Mouse (Mus musculus) CH12.LX (cell line): ENCODE measurements around the gene Zfp329. TPM values are rescaled to one million over a fixed set of nuclear protein-coding genes. Genes with fewer than 3 reads are reported as not detected.

Source experiments
- DNase-seq: peaks from one replicate; pipeline ENCODE4 v3.0.0-alpha.2; 2013; ENCODE audit errors: extremely low read depth
- H3K27ac ChIP-seq: 2 replicates; pipeline ENCODE4 v1.5.1; 2012; ENCODE audit warnings: low read depth, mild to moderate bottlenecking, control low read depth, moderate library complexity; ENCODE audit not compliant: insufficient read depth
- H3K27me3 ChIP-seq: replicated peaks from 2 replicates; pipeline ENCODE3; 2012; ENCODE audit warnings: inconsistent platforms
- H3K36me3 ChIP-seq, 2 experiments: replicated peaks in 1 of 2; 2 replicates each; pipeline versions ENCODE3 to v1.6.1; 2012; ENCODE audit warnings: inconsistent platforms in 1 of 2, low read length in 1 of 2, mild to moderate bottlenecking in 1 of 2, mixed read lengths in 1 of 2, moderate library complexity in 1 of 2; ENCODE audit not compliant: control insufficient read depth in 1 of 2, insufficient read depth in 1 of 2
- H3K4me1 ChIP-seq, 2 experiments: 2 replicates each; pipeline ENCODE4 v1.6.1; 2012; ENCODE audit warnings: inconsistent platforms in 1 of 2, moderate library complexity in 1 of 2; ENCODE audit not compliant: insufficient read depth in 2 of 2, control insufficient read depth in 1 of 2
- H3K4me2 ChIP-seq: 2 replicates; pipeline ENCODE4 v1.6.1; 2012; ENCODE audit warnings: low read depth, mild to moderate bottlenecking, control low read depth; ENCODE audit not compliant: poor library complexity, insufficient read depth, severe bottlenecking
- H3K4me3 ChIP-seq, 3 experiments: fragments of 150-350 bp in 1 of 3; sonication (generic) in 1 of 3; replicated peaks in 1 of 3; 2 replicates each; pipeline versions ENCODE3 to v1.5.1; 2011 to 2012; ENCODE audit warnings: low read depth in 2 of 3, low read length in 2 of 3, mild to moderate bottlenecking in 2 of 3, moderate library complexity in 2 of 3, control low read depth in 1 of 3, improper control_type of control experiment in 1 of 3, inconsistent platforms in 1 of 3, mixed read lengths in 1 of 3; ENCODE audit not compliant: poor library complexity in 1 of 3
- H3K79me2 ChIP-seq: replicated peaks from 2 replicates; pipeline ENCODE4 v1.6.1; 2012; ENCODE audit warnings: mild to moderate bottlenecking, moderate library complexity; ENCODE audit not compliant: control insufficient read depth, poor library complexity, insufficient read depth, severe bottlenecking; ENCODE audit errors: extremely low read depth
- H3K9ac ChIP-seq: 2 replicates; pipeline ENCODE4 v1.6.1; 2012; ENCODE audit warnings: low read depth, mild to moderate bottlenecking, control low read depth, moderate library complexity; ENCODE audit not compliant: insufficient read depth
- H3K9me3 ChIP-seq: replicated peaks from 2 replicates; pipeline ENCODE3; 2012; ENCODE audit warnings: low read length, inconsistent platforms, mixed read lengths
- BHLHE40 ChIP-seq: IDR thresholded peaks from 2 replicates; pipeline ENCODE4 v1.6.1; 2011; ENCODE audit warnings: mild to moderate bottlenecking, low read depth, low read length, improper control_type of control experiment
- CHD2 ChIP-seq: IDR thresholded peaks from 2 replicates; pipeline ENCODE4 v1.6.1; 2011; ENCODE audit warnings: low read length, improper control_type of control experiment
- EP300 ChIP-seq: IDR thresholded peaks from 2 replicates; pipeline ENCODE4 v1.6.1; 2011; ENCODE audit warnings: low read length, improper control_type of control experiment
- ETS1 ChIP-seq: conservative IDR thresholded peaks from 2 replicates; pipeline ENCODE4 v1.6.1; 2012; ENCODE audit warnings: low read depth, mild to moderate bottlenecking, inconsistent platforms, low read length, improper control_type of control experiment, moderate library complexity
- GABPA ChIP-seq: IDR thresholded peaks from 2 replicates; pipeline ENCODE4 v1.6.1; 2012; ENCODE audit warnings: low read depth, low read length, improper control_type of control experiment, inconsistent platforms; ENCODE audit not compliant: insufficient replicate concordance
- IRF4 ChIP-seq: IDR thresholded peaks from 2 replicates; pipeline ENCODE4 v1.6.1; 2014; ENCODE audit warnings: low read depth, mild to moderate bottlenecking, inconsistent platforms, low read length, improper control_type of control experiment
- MAFK ChIP-seq: IDR thresholded peaks from 2 replicates; pipeline ENCODE4 v1.6.1; 2011; ENCODE audit warnings: low read length, improper control_type of control experiment; ENCODE audit not compliant: insufficient replicate concordance
- MAX ChIP-seq: IDR thresholded peaks from 2 replicates; pipeline ENCODE4 v1.6.1; 2011; ENCODE audit warnings: low read length, improper control_type of control experiment
- MAZ ChIP-seq: IDR thresholded peaks from 2 replicates; pipeline ENCODE4 v1.6.1; 2012; ENCODE audit warnings: low read depth, mild to moderate bottlenecking, inconsistent platforms, low read length, improper control_type of control experiment, moderate library complexity
- MXI1 ChIP-seq: IDR thresholded peaks from 2 replicates; pipeline ENCODE4 v1.6.1; 2011; ENCODE audit warnings: mild to moderate bottlenecking, low read depth, low read length, improper control_type of control experiment
- NELFE ChIP-seq: IDR thresholded peaks from 2 replicates; pipeline ENCODE4 v1.6.1; 2011; ENCODE audit warnings: low read depth, low read length, improper control_type of control experiment
- PAX5 ChIP-seq: IDR thresholded peaks from 2 replicates; pipeline ENCODE4 v1.6.1; 2012; ENCODE audit warnings: low read length, inconsistent platforms, mixed read lengths
- POLR2A ChIP-seq: IDR thresholded peaks from 2 replicates; pipeline ENCODE4 v1.6.1; 2011; ENCODE audit warnings: low read depth, mild to moderate bottlenecking, improper control_type of control experiment, low read length
- POLR2AphosphoS2 ChIP-seq: IDR thresholded peaks from 2 replicates; pipeline ENCODE4 v1.6.1; 2011; ENCODE audit warnings: low read depth, low read length, improper control_type of control experiment
- RAD21 ChIP-seq: IDR thresholded peaks from 2 replicates; pipeline ENCODE4 v1.6.1; 2011; ENCODE audit warnings: low read depth, mild to moderate bottlenecking, low read length, improper control_type of control experiment, moderate library complexity
- SMC3 ChIP-seq: IDR thresholded peaks from 2 replicates; pipeline ENCODE4 v1.6.1; 2011; ENCODE audit warnings: low read depth, low read length, improper control_type of control experiment
- USF1 ChIP-seq: IDR thresholded peaks from 2 replicates; pipeline ENCODE4 v1.6.1; 2014; ENCODE audit warnings: low read depth, mild to moderate bottlenecking, inconsistent platforms, low read length, improper control_type of control experiment
- USF2 ChIP-seq: conservative IDR thresholded peaks from 2 replicates; pipeline ENCODE4 v1.6.1; 2011; ENCODE audit warnings: low read depth, low read length, improper control_type of control experiment
- ZC3H11A ChIP-seq: IDR thresholded peaks from 2 replicates; pipeline ENCODE4 v1.6.1; 2012; ENCODE audit warnings: low read depth, mild to moderate bottlenecking, inconsistent platforms, low read length, improper control_type of control experiment
- ZMIZ1 ChIP-seq: IDR thresholded peaks from 2 replicates; pipeline ENCODE4 v1.6.1; 2012; ENCODE audit warnings: low read depth, mild to moderate bottlenecking, inconsistent platforms, low read length, improper control_type of control experiment
- ZNF384 ChIP-seq: IDR thresholded peaks from 2 replicates; pipeline ENCODE4 v1.6.1; 2012; ENCODE audit warnings: low read depth, low read length, improper control_type of control experiment, inconsistent platforms
- dilution Hi-C: fragments of 300-500 bp; cut with MboI; formaldehyde crosslinking; loops from 2 replicates; pipeline ENCODE4 v1.14.3; 2020; ENCODE audit warnings: low sequenced_read_pairs; ENCODE audit not compliant: extremely low pct_unique_long_range_greater_than_20kb, extremely low pct_ligation_motif_present
- in situ Hi-C: fragments of 300-500 bp; cut with MboI; formaldehyde crosslinking; loops from 3 replicates; pipeline ENCODE4 v1.14.3; 2019; ENCODE audit warnings: low sequenced_read_pairs, low pct_ligation_motif_present, low pct_unique_long_range_greater_than_20kb, mixed read lengths
- polyA plus RNA-seq: library from polyadenylated mRNA; unstranded; fragments of >175 nt; gene quantifications from 2 replicates; pipeline ENCODE4 v1.2.1, GENCODE M21; 2012; ENCODE audit warnings: low read depth; ENCODE audit not compliant: insufficient read length
- total RNA-seq, 2 experiments: library from RNA; depleted of rRNA; stranded (reverse); fragments of 300-350 nt in 1 of 2; fragments of >200 nt in 1 of 2; gene quantifications; 2 replicates each; pipeline ENCODE4 v1.2.3; 2012 to 2014

Gene Zfp329
- total and polyA plus RNA-seq, 3 experiments, result 3.9 to 4.5 (median 4.5) TPM

DNA sequence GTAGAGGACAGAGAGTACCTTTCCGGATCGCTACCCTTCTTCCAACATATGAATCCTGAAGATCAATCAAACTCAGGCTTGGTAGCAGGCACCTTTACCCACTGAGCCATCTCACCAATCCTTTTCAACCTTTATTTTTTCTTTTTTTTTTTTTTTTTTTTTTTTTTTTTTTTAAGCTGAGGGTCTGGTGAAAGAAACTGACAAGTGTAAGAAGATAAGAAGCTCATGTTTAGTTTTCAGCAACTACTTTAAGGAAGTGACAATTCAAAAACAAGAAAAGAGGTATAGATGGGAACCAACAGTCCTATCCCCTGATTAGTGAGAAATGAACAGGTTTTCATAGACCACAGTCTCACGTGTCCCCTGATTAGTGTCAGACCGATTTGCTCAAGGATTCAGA lies 17.1 kb upstream of the Zfp329 start:
- TF ChIP-seq RAD21, result no peak
- TF ChIP-seq ZNF384, result peak; percentile 68
- Histone ChIP-seq H3K27me3 (no peaks in the 10 kb centered on the region), H3K4me2 (peak overlapping the region; percentile 64), H3K27ac (no peak overlapping the region), H3K79me2 (peaks cover 15% of the 10 kb centered on the region), H3K4me3 (peak overlapping the region; percentile 74 to 91 (median 83)), H3K9ac (peak overlapping the region; percentile 92), H3K9me3 (peaks cover 43% of the 10 kb centered on the region), H3K4me1 (peaks cover 0 to 13% of the 10 kb centered on the region in 2 experiments; a peak in 2 of 4 replicates), H3K36me3 (peaks cover 34 to 47% of the 10 kb centered on the region in 2 experiments)
- DNase-seq, result no peak
- in situ Hi-C loops (no loop called here), dilution Hi-C loops (no loop called here)

DNA sequence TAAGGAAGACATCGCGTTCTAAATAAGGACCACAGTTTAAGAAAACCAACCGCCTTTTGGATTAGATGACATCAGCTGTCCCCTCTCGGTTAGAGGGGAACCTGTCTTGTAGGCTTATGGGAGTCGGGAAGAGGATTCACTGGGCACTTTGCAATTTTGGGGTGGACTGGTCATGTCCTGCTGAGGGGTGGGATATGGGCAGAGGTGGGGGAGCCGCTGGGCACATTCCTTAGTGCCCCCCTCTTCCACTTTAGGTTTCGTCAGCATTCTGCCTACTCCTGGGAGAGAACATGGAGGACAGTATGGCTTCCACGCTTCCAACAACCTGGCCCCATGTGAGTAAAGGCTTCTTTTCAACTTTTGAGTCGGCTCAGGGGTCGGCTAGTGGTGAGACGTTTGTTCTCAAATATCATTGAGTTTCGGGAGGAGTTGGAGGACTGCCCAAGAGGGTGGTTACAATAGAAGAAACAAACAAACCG lies 16.6 kb upstream of the Zfp329 start:
- in situ Hi-C loops (no loop called here), dilution Hi-C loops (no loop called here)
- H3K9ac ChIP-seq, result peak overlapping the region; percentile 92
- H3K4me2 ChIP-seq, result peak overlapping the region; percentile 64; the same call in 1 of the 2 replicates
- no peaks in the 10 kb centered on the region for H3K27me3 ChIP-seq
- H3K79me2 ChIP-seq, result peaks cover 15% of the 10 kb centered on the region
- H3K36me3 ChIP-seq, result peaks cover 31 to 42% of the 10 kb centered on the region in 2 experiments
- H3K4me3 ChIP-seq, result peak overlapping the region; percentile 74 to 91 (median 83)
- TF ChIP-seq NELFE, result no peak
- no peak for TF ChIP-seq BHLHE40
- TF ChIP-seq POLR2A, result no peak
- TF ChIP-seq USF1, result no peak
- TF ChIP-seq MAFK, result no peak
- TF ChIP-seq ZC3H11A, result no peak
- no peak for TF ChIP-seq POLR2AphosphoS2
- TF ChIP-seq ZMIZ1, result no peak
- TF ChIP-seq SMC3, result no peak
- no peak for TF ChIP-seq MXI1
- no peak for TF ChIP-seq GABPA
- TF ChIP-seq ZNF384, result no peak
- TF ChIP-seq ETS1, result no peak
- no peak for TF ChIP-seq USF2
- TF ChIP-seq MAX, result no peak
- TF ChIP-seq PAX5, result no peak
- no peak for TF ChIP-seq CHD2
- no peak for TF ChIP-seq MAZ
- TF ChIP-seq IRF4, result no peak
- no peak for TF ChIP-seq EP300
- peak overlapping the region; percentile 45 for H3K27ac ChIP-seq
- DNase-seq, result peak; percentile 20
- peaks cover 0 to 13% of the 10 kb centered on the region in 2 experiments; a peak in 2 of 4 replicates for H3K4me1 ChIP-seq
- peaks cover 37% of the 10 kb centered on the region for H3K9me3 ChIP-seq
